Mouse (Mus musculus) splenic B cell, adult 2 months (primary cell): ENCODE results near the gene Ankrd1.
A peak's percentile ranks its signal among the peaks of the same experiment; 100 is the strongest.

Source experiments
- DNase-seq: peaks from one replicate; pipeline ENCODE4 v3.0.0-alpha.2; 2011; ENCODE audit warnings: low read depth, low spot score
- H3K27me3 ChIP-seq: 2 replicates; pipeline ENCODE4 v1.6.1; 2012; ENCODE audit warnings: mild to moderate bottlenecking, low read length, moderate library complexity, mixed read lengths; ENCODE audit not compliant: control insufficient read depth, poor library complexity, insufficient read depth, severe bottlenecking
- H3K36me3 ChIP-seq: 2 replicates; pipeline ENCODE4 v1.6.1; 2012; ENCODE audit warnings: mild to moderate bottlenecking, low read length, moderate library complexity, mixed read lengths; ENCODE audit not compliant: control insufficient read depth, poor library complexity, insufficient read depth, severe bottlenecking

Ankrd1 gene

GRCm38 (mm10) chr19:36128440-36128839 lies 8.5 kb upstream of the Ankrd1 start:
- Histone ChIP-seq H3K36me3 (no peaks in the 10 kb centered on the region), H3K27me3 (no peaks in the 10 kb centered on the region)
- DNase-seq: no peak

GRCm38 (mm10) chr19:36124203-36124602 lies 4.3 kb upstream of the Ankrd1 start:
- no peak for DNase-seq
- Histone ChIP-seq H3K36me3 (no peaks in the 10 kb centered on the region), H3K27me3 (no peaks in the 10 kb centered on the region)

GRCm38 (mm10) chr19:36119219-36119618 lies 680 bp downstream of the Ankrd1 start:
- Histone ChIP-seq H3K27me3 (no peaks in the 10 kb centered on the region), H3K36me3 (no peaks in the 10 kb centered on the region)
- no peak for DNase-seq

GRCm38 (mm10) chr19:36116185-36116584 lies 3.7 kb downstream of the Ankrd1 start:
- DNase-seq: no peak
- no peaks in the 10 kb centered on the region for H3K27me3 ChIP-seq
- no peaks in the 10 kb centered on the region for H3K36me3 ChIP-seq

- DNase-seq: no peak
- Histone ChIP-seq H3K27me3 (no peaks in the 10 kb centered on the region), H3K36me3 (no peaks in the 10 kb centered on the region)
Observed at GRCm38 (mm10) chr19:36112007-36112406, 7.9 kb downstream of the Ankrd1 start.

GRCm38 (mm10) chr19:36111054-36111895 lies 8.6 kb downstream of the Ankrd1 start:
- DNase-seq: peak; percentile 41
- H3K27me3 ChIP-seq: no peaks in the 10 kb centered on the region

GRCm38 (mm10) chr19:36110465-36110864 lies 9.4 kb downstream of the Ankrd1 start:
- H3K27me3 ChIP-seq: no peaks in the 10 kb centered on the region
- H3K36me3 ChIP-seq: no peaks in the 10 kb centered on the region
- DNase-seq: no peak

More at GRCm38 (mm10) chr19:36111054-36111895, 8.6 kb downstream of the Ankrd1 start:
- H3K36me3 ChIP-seq: no peaks in the 10 kb centered on the region

GRCm38 (mm10) chr19:36109318-36109944 lies 10.5 kb downstream of the Ankrd1 start:
- DNase-seq: no peak
- Histone ChIP-seq H3K36me3 (no peaks in the 10 kb centered on the region), H3K27me3 (no peaks in the 10 kb centered on the region)

GRCm38 (mm10) chr19:36103909-36104308 lies 16.0 kb downstream of the Ankrd1 start:
- no peak for DNase-seq
- no peaks in the 10 kb centered on the region for H3K27me3 ChIP-seq
- peaks cover 11% of the 10 kb centered on the region for H3K36me3 ChIP-seq

- no peaks in the 10 kb centered on the region for H3K27me3 ChIP-seq
- no peak for DNase-seq
- peaks cover 16% of the 10 kb centered on the region for H3K36me3 ChIP-seq
Observed at GRCm38 (mm10) chr19:36098916-36099315, 21.0 kb downstream of the Ankrd1 start.

- Histone ChIP-seq H3K27me3 (no peaks in the 10 kb centered on the region), H3K36me3 (peaks cover 19% of the 10 kb centered on the region)
- no peak for DNase-seq
Observed at GRCm38 (mm10) chr19:36098265-36098664, 21.6 kb downstream of the Ankrd1 start.

GRCm38 (mm10) chr19:36097194-36097593 lies 22.7 kb downstream of the Ankrd1 start:
- no peak for DNase-seq
- H3K27me3 ChIP-seq: no peaks in the 10 kb centered on the region
- H3K36me3 ChIP-seq: peaks cover 18% of the 10 kb centered on the region

GRCm38 (mm10) chr19:36090781-36091180 lies 29.1 kb downstream of the Ankrd1 start:
- Histone ChIP-seq H3K36me3 (peaks cover 19% of the 10 kb centered on the region), H3K27me3 (no peaks in the 10 kb centered on the region)
- DNase-seq: peak; percentile 49

- H3K27me3 ChIP-seq: no peaks in the 10 kb centered on the region
- H3K36me3 ChIP-seq: no peaks in the 10 kb centered on the region; the same call in 1 of the 2 replicates
- DNase-seq: peak; percentile 92
Observed at GRCm38 (mm10) chr19:36083262-36084225, 36.4 kb downstream of the Ankrd1 start, which contains the start of gene Rpp30. TSS of gene Rpp30 (plus strand) at chr19:36083716.
